Mouse (Mus musculus) MEL (cell line): ENCODE measurements around the gene Htatip2.

Source experiments
- HCFC1 ChIP-seq: IDR thresholded peaks from 2 replicates; pipeline ENCODE4 v1.6.1; 2012; ENCODE audit warnings: low read depth, mild to moderate bottlenecking, inconsistent platforms, low read length, improper control_type of control experiment, moderate library complexity
- SMC3 ChIP-seq: IDR thresholded peaks from 2 replicates; pipeline ENCODE4 v1.6.1; 2011; ENCODE audit warnings: low read depth, low read length, improper control_type of control experiment

GRCm38 (mm10) chr7:49754767-49755166, 4.1 kb upstream of the Htatip2 start:
- TF ChIP-seq HCFC1 (no peak), SMC3 (peak; percentile 76)
